Mouse (Mus musculus): ENCODE measurements around the gene Sbds.

Gene Sbds

GRCm38 (mm10) chr5:130197454-130197853 is 57.9 kb downstream of the Sbds start:
- no peak for DNase-seq

- DNase-seq = no peak
These were observed 59.0 kb downstream of the Sbds start for GRCm38 (mm10) chr5:130196307-130196706.

Data from spleen, adult 18-20 months (tissue).